Mouse (Mus musculus): Measurements from ENCODE around the gene Mllt3. TPM values are rescaled to one million over a fixed set of nuclear protein-coding genes. Genes with fewer than 3 reads are reported as not detected.

Mllt3 gene
- polyA plus RNA-seq, 1 experiment from 2014 or later, result 104 TPM

DNA sequence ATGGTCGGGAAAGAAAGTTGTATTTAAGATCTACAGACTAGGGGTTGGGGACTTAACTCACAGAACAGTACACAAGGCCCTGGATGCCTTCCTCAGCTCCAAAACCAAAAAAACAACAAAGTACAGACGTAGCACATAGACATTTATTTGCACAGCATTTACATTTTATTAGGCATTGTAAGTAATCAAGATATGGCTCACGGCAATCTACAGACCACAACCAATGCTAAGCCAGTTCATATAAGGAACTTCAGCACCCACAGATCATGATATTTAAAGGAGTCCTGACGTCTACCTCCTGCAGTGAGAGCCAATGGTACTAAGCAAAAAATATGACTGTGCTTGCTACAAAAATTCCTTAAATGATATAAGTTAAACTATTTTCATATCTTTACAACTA, 13.5 kb downstream of the Mllt3 start:
- ATAC-seq (ENCODE audit: low FRiP score, low TSS enrichment), result no peak
- H3K27ac ChIP-seq (replicated peaks; ENCODE audit: low read depth, low read length), result no peak overlapping the region
- DNase-seq, result no peak
- no peaks in the 10 kb centered on the region for H3K9me3 ChIP-seq (ENCODE audit: control insufficient read depth, low read length)
- no peak overlapping the region for H3K4me3 ChIP-seq (replicated peaks; ENCODE audit: low read depth, low read length)
- no peaks in the 10 kb centered on the region for H3K27me3 ChIP-seq (ENCODE audit: control insufficient read depth, insufficient read depth, low read length)
- H3K36me3 ChIP-seq (ENCODE audit: control insufficient read depth, insufficient read depth, low read length), result peaks cover 3% of the 10 kb centered on the region
- WGBS, result 77% methylated on average over 4 of the region's 4 CpGs
- no peak overlapping the region for H3K4me2 ChIP-seq (ENCODE audit: low read length)
- peaks cover 30% of the 10 kb centered on the region for H3K4me1 ChIP-seq (ENCODE audit: control insufficient read depth, insufficient read depth, low read length)
- H3K9ac ChIP-seq (replicated peaks; ENCODE audit: low read length), result no peak overlapping the region

DNA sequence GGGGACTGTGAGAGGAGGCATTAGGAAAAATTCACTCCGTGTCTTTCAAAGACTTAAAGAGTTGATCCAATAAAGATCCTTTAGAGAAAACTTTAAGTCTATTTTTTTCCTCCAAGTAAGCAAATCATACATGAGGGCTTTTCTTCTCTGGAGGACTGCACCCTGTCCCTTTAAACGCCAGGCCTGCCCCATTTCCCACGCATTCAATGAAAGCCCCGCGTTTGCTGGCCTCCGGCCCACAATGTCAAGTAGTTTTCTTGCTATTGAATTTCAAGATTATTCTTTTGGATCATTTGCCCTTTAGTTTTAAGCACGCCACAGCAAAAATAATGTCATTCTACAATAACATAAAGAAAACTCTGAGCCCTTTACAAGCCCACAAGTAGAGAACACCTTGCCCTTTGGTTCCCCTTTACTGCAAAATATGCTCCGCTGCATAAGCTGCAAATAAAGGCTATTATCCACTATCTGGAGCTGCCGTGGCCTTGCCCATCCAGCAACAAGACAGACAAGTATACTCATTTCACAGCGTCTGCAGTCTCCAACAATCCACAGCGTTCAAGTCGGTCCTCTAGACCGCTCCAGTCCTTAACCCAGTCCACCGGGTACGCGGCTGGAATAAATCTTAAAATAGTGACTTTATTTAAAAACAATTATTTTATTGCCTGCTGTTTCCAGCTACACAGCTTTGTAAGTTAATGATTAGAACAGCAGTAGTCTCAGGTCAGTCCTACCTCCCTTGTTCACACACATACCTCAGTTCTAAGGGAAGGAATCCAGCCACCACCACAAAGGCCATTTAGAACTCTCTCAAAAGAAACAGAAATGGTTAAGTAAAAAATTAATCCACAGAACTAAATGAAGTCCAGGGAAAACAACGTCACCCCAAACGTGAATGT, 15.5 kb downstream of the Mllt3 start:
- H3K9ac ChIP-seq (replicated peaks; ENCODE audit: low read length), result 0 out of 2 replicates have a peak overlapping the region, but pooled peaks have one; percentile 17
- no peak for ATAC-seq (ENCODE audit: low FRiP score, low TSS enrichment)
- peak overlapping the region; percentile 22; the same call in 1 of the 2 replicates for H3K27ac ChIP-seq (replicated peaks; ENCODE audit: low read depth, low read length)

DNA sequence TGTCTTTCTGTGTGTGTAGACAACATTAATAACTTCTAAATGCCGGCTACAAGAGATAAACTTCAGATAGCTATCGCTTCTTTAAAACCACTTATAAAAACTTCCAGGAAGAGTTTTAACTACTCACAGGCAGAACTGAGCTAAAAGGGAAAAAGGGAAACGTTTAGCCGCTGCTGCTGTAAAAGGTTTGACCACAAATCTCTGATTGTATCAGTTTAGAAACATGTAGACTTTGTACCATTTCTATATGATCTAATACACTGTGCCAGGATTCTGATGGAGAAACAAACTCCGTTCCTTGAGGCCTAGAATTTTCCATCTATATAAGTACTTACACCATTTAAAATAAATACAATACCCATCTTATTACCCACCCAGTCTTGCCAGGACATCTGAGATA, 17.4 kb downstream of the Mllt3 start:
- Histone ChIP-seq H3K27me3 (ENCODE audit: control insufficient read depth, insufficient read depth, low read length) (no peaks in the 10 kb centered on the region), H3K27ac (replicated peaks; ENCODE audit: low read depth, low read length) (no peak overlapping the region), H3K4me3 (replicated peaks; ENCODE audit: low read depth, low read length) (no peak overlapping the region), H3K36me3 (ENCODE audit: control insufficient read depth, insufficient read depth, low read length) (peaks cover 6% of the 10 kb centered on the region; the same call in 1 of the 2 replicates), H3K4me1 (ENCODE audit: control insufficient read depth, insufficient read depth, low read length) (peaks cover 50% of the 10 kb centered on the region), H3K9ac (replicated peaks; ENCODE audit: low read length) (no peak overlapping the region), H3K4me2 (ENCODE audit: low read length) (no peak overlapping the region), H3K9me3 (ENCODE audit: control insufficient read depth, low read length) (no peaks in the 10 kb centered on the region)
- ATAC-seq (ENCODE audit: low FRiP score, low TSS enrichment) (no peak), DNase-seq (no peak)
- 90% methylated on average over 5 of the region's 5 CpGs for WGBS

More for the DNA sequence above, 15.5 kb downstream of the Mllt3 start:
- no peak overlapping the region for H3K4me3 ChIP-seq (replicated peaks; ENCODE audit: low read depth, low read length)
- peaks cover 43% of the 10 kb centered on the region for H3K4me1 ChIP-seq (ENCODE audit: control insufficient read depth, insufficient read depth, low read length)
- no peaks in the 10 kb centered on the region for H3K27me3 ChIP-seq (ENCODE audit: control insufficient read depth, insufficient read depth, low read length)
- WGBS, result 22% methylated on average over 18 of the region's 18 CpGs
- H3K4me2 ChIP-seq (ENCODE audit: low read length), result peak overlapping the region; percentile 24
- H3K36me3 ChIP-seq (ENCODE audit: control insufficient read depth, insufficient read depth, low read length), result no peaks in the 10 kb centered on the region; the same call in 1 of the 2 replicates
- H3K9me3 ChIP-seq (ENCODE audit: control insufficient read depth, low read length), result no peaks in the 10 kb centered on the region
- DNase-seq, result peak; percentile 65

DNA sequence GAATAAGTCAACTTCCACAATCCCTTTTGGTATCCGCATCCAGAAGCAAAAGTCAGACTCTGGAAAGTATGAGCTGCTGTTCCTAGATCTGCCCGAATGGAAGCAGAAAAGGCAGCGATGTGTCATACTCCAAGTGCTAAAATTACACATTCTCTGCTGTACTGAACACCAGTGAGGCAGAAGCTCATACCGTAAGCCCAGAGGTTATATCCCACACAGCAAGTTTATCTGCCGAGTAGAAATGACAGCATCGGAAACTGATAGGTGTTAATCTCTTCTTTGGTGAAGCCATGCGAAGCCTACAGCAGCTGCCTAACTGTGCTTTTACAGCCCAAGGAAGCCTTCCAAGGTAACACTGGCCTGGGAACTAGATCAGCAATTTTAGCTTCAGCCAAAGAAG, 17.9 kb downstream of the Mllt3 start:
- DNase-seq, result no peak
- Histone ChIP-seq H3K27ac (replicated peaks; ENCODE audit: low read depth, low read length) (no peak overlapping the region), H3K4me3 (replicated peaks; ENCODE audit: low read depth, low read length) (no peak overlapping the region), H3K27me3 (ENCODE audit: control insufficient read depth, insufficient read depth, low read length) (no peaks in the 10 kb centered on the region), H3K4me1 (ENCODE audit: control insufficient read depth, insufficient read depth, low read length) (peaks cover 50% of the 10 kb centered on the region), H3K36me3 (ENCODE audit: control insufficient read depth, insufficient read depth, low read length) (peaks cover 11% of the 10 kb centered on the region; the same call in 1 of the 2 replicates), H3K4me2 (ENCODE audit: low read length) (no peak overlapping the region), H3K9ac (replicated peaks; ENCODE audit: low read length) (no peak overlapping the region), H3K9me3 (ENCODE audit: control insufficient read depth, low read length) (no peaks in the 10 kb centered on the region)
- WGBS, result 73% methylated on average over 7 of the region's 7 CpGs
- ATAC-seq (ENCODE audit: low FRiP score, low TSS enrichment), result no peak

DNA sequence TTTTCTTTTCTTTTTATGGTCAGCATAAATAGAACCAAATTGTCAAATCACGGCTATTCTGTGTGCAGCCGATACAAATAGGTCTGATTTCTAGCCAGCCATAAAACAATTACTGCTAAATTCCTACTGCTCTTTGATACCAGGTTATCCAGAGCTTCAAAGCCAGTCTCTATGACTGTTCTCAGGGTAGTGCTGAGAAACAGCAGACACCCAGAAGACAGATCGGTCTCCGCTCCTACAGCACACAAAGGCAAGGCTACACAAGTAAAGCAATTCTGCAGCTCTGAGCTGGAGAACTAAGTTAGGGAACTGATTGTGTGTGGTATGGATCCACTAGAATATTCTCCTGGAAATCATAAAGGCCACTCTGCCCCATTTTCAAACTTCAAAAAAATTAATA, 20.4 kb downstream of the Mllt3 start:
- peaks cover 43% of the 10 kb centered on the region for H3K4me1 ChIP-seq (ENCODE audit: control insufficient read depth, insufficient read depth, low read length)
- no peak overlapping the region for H3K4me2 ChIP-seq (ENCODE audit: low read length)
- WGBS, result 54% methylated on average over 4 of the region's 4 CpGs
- H3K27ac ChIP-seq (replicated peaks; ENCODE audit: low read depth, low read length), result no peak overlapping the region
- no peaks in the 10 kb centered on the region for H3K9me3 ChIP-seq (ENCODE audit: control insufficient read depth, low read length)
- no peaks in the 10 kb centered on the region for H3K27me3 ChIP-seq (ENCODE audit: control insufficient read depth, insufficient read depth, low read length)
- no peak for ATAC-seq (ENCODE audit: low FRiP score, low TSS enrichment)
- H3K4me3 ChIP-seq (replicated peaks; ENCODE audit: low read depth, low read length), result no peak overlapping the region
- DNase-seq, result no peak
- no peak overlapping the region for H3K9ac ChIP-seq (replicated peaks; ENCODE audit: low read length)
- peaks cover 20% of the 10 kb centered on the region; the same call in 1 of the 2 replicates for H3K36me3 ChIP-seq (ENCODE audit: control insufficient read depth, insufficient read depth, low read length)

DNA sequence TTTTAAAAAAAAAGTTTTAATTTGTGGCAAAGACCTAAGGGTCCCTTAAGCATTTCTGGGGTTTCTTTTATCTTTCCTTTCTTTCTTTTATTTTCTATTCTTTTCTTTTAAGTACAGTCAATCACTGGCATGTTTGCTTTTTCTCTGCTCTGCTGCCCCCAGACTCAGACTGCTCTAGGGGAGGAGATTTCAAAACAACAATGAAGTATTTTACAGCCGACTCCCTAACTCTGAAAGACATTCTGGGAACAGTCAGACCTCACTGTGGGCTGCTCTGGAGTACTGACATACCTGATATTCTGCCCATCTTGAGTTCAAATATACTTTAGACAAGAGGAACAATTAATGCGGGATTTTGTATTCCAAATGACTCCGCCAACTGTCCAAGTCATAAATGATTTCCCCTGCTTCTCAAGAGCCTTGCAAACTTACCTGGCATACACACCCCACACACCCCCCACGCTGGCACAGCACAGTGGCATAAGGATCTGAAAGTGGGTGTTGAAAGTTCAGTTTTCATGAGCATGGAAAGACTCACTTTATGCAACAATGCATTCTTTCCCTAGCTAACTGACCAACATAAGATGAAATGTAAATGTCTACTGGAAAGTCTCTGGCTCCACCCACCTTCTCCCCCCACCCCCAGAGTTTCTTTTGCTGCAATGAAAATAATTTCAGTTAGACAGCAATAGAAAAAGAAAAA, 21.1 kb downstream of the Mllt3 start:
- H3K9ac ChIP-seq (replicated peaks; ENCODE audit: low read length), result no peak overlapping the region

DNA sequence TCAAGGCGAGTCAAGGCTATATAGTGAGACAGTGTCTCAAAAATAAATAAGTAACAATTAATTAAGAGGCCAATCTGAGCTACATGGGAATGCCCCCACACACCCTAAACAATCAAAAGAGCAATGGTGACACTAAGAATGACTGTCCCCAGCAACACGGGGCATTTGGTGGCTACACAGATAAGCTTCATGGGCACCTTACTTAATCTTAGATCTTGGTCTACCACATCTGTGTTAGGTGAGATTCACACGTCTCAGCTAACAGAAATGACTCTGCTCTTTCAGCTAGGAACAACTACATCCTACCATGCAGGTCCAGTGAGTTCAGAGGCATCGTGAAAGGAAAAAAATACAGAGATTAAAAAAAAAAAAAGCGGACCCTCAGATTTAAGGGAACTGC, 22.7 kb downstream of the Mllt3 start:
- Histone ChIP-seq H3K27ac (replicated peaks; ENCODE audit: low read depth, low read length) (no peak overlapping the region), H3K9ac (replicated peaks; ENCODE audit: low read length) (no peak overlapping the region), H3K27me3 (ENCODE audit: control insufficient read depth, insufficient read depth, low read length) (no peaks in the 10 kb centered on the region), H3K4me3 (replicated peaks; ENCODE audit: low read depth, low read length) (no peak overlapping the region), H3K4me1 (ENCODE audit: control insufficient read depth, insufficient read depth, low read length) (peaks cover 28% of the 10 kb centered on the region), H3K9me3 (ENCODE audit: control insufficient read depth, low read length) (no peaks in the 10 kb centered on the region), H3K36me3 (ENCODE audit: control insufficient read depth, insufficient read depth, low read length) (peaks cover 20% of the 10 kb centered on the region; the same call in 1 of the 2 replicates), H3K4me2 (ENCODE audit: low read length) (no peak overlapping the region)
- DNase-seq (no peak), ATAC-seq (ENCODE audit: low FRiP score, low TSS enrichment) (no peak)
- 93% methylated on average over 5 of the region's 5 CpGs for WGBS

More for the DNA sequence above, 21.1 kb downstream of the Mllt3 start:
- ATAC-seq (ENCODE audit: low FRiP score, low TSS enrichment) (no peak), DNase-seq (no peak)
- Histone ChIP-seq H3K27ac (replicated peaks; ENCODE audit: low read depth, low read length) (no peak overlapping the region), H3K4me1 (ENCODE audit: control insufficient read depth, insufficient read depth, low read length) (peaks cover 35% of the 10 kb centered on the region), H3K4me3 (replicated peaks; ENCODE audit: low read depth, low read length) (no peak overlapping the region), H3K27me3 (ENCODE audit: control insufficient read depth, insufficient read depth, low read length) (no peaks in the 10 kb centered on the region), H3K9me3 (ENCODE audit: control insufficient read depth, low read length) (no peaks in the 10 kb centered on the region), H3K4me2 (ENCODE audit: low read length) (no peak overlapping the region), H3K36me3 (ENCODE audit: control insufficient read depth, insufficient read depth, low read length) (peaks cover 20% of the 10 kb centered on the region; the same call in 1 of the 2 replicates)
- 67% methylated on average over 4 of the region's 4 CpGs for WGBS

DNA sequence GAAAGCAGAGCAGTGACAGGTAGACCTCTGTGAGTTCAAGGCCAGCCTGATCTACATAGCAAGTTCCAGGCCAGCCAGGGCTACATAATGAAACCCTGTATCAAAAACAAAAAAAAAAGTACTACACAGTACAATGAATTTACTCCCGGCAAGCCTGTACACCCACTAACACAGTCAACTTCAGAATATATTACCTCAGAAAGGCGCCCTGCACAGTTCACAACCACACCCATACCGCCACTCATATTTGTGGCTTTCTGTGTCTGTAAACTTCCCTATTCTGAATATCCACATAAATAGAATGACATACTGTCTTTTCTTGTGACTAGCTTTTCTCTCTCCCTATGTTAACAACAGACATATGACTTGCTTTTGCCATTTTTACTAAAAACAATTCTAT, 27.4 kb downstream of the Mllt3 start:
- Histone ChIP-seq H3K27ac (replicated peaks; ENCODE audit: low read depth, low read length) (no peak overlapping the region), H3K9me3 (ENCODE audit: control insufficient read depth, low read length) (no peaks in the 10 kb centered on the region), H3K9ac (replicated peaks; ENCODE audit: low read length) (no peak overlapping the region), H3K4me2 (ENCODE audit: low read length) (no peak overlapping the region), H3K4me3 (replicated peaks; ENCODE audit: low read depth, low read length) (no peak overlapping the region), H3K4me1 (ENCODE audit: control insufficient read depth, insufficient read depth, low read length) (no peaks in the 10 kb centered on the region), H3K27me3 (ENCODE audit: control insufficient read depth, insufficient read depth, low read length) (no peaks in the 10 kb centered on the region), H3K36me3 (ENCODE audit: control insufficient read depth, insufficient read depth, low read length) (peaks cover 24% of the 10 kb centered on the region; the same call in 1 of the 2 replicates)
- WGBS, result 97% methylated on average over 3 of the region's 3 CpGs
- ATAC-seq (ENCODE audit: low FRiP score, low TSS enrichment), result no peak
- no peak for DNase-seq
